Mouse (Mus musculus) liver, embryonic 13.5 days (tissue): ENCODE data around the gene Serpinb13. TPM values are rescaled to one million over a fixed set of nuclear protein-coding genes. Genes with fewer than 3 reads are reported as not detected.
"Not testable (repeated sequence)": the region's sequence is repeated elsewhere in the genome, so short reads cannot be mapped to it uniquely, and the experiment has no call there.

Experiments used
- ATAC-seq: fragments of 200-750 bp; cut with Nextera tagmentation; 2 replicates; pipeline ENCODE4 v1.8.0; 2017; ENCODE audit warnings: low read depth, mild to moderate bottlenecking, moderate number of reproducible peaks, moderate library complexity
- DNase-seq: peaks from one replicate; pipeline ENCODE4 v3.0.0; 2022
- H3K27ac ChIP-seq: fragments of 300-500 bp; sonication (generic); 2 replicates; pipeline ENCODE4 v1.5.1; 2015; ENCODE audit warnings: moderate library complexity, mild to moderate bottlenecking, inconsistent platforms
- H3K27me3 ChIP-seq: fragments of 300-500 bp; sonication (generic); 2 replicates; pipeline ENCODE4 v1.6.1; 2015; ENCODE audit warnings: mild to moderate bottlenecking, inconsistent platforms
- H3K36me3 ChIP-seq: fragments of 300-500 bp; sonication (generic); 2 replicates; pipeline ENCODE4 v1.6.1; 2015; ENCODE audit warnings: mild to moderate bottlenecking, inconsistent platforms
- H3K4me1 ChIP-seq: fragments of 300-500 bp; sonication (generic); replicated peaks from 2 replicates; pipeline ENCODE4 v1.6.1; 2015; ENCODE audit warnings: inconsistent platforms
- H3K4me2 ChIP-seq: fragments of 300-500 bp; sonication (generic); 2 replicates; pipeline ENCODE4 v1.6.1; 2015; ENCODE audit warnings: inconsistent platforms, mild to moderate bottlenecking, moderate library complexity
- H3K4me3 ChIP-seq: fragments of 300-500 bp; sonication (generic); replicated peaks from 2 replicates; pipeline ENCODE4 v1.5.1; 2015; ENCODE audit warnings: mild to moderate bottlenecking, inconsistent platforms
- H3K9ac ChIP-seq: fragments of 300-500 bp; sonication (generic); 2 replicates; pipeline ENCODE4 v1.6.1; 2015; ENCODE audit warnings: mild to moderate bottlenecking, inconsistent platforms
- H3K9me3 ChIP-seq: fragments of 300-500 bp; sonication (generic); replicated peaks from 2 replicates; pipeline ENCODE4 v1.6.1; 2016; ENCODE audit warnings: inconsistent platforms
- WGBS: fragments of 180-500 bp; shearing (Covaris S2); methylation state at CpG from one replicate; pipeline ENCODE4 v1.1.7; 2015; ENCODE audit not compliant: insufficient replicate concordance; 5-methylcytosine and 5-hydroxymethylcytosine counted together
- polyA plus RNA-seq: library from polyadenylated mRNA; unstranded; fragments of >200 nt; fragmentation: Nextera tagmentation; extraction: Ambion mirVana; gene quantifications from 2 replicates; pipeline ENCODE4 v1.2.1, GENCODE M21; 2015

Gene Serpinb13
- polyA plus RNA-seq, 1 experiment from 2014 or later: not detected

- H3K4me2 ChIP-seq: no peak overlapping the region
- no peaks in the 10 kb centered on the region for H3K4me1 ChIP-seq
- no peak overlapping the region for H3K9ac ChIP-seq
- H3K27ac ChIP-seq: no peak overlapping the region
- WGBS: 34% methylated on average over 2 of the region's 2 CpGs
- H3K36me3 ChIP-seq: no peaks in the 10 kb centered on the region
- DNase-seq (no peak), ATAC-seq (no peak)
- no peaks in the 10 kb centered on the region for H3K9me3 ChIP-seq
- no peak overlapping the region for H3K4me3 ChIP-seq
- H3K27me3 ChIP-seq: no peaks in the 10 kb centered on the region
Measured at GRCm38 (mm10) chr1:107014530-107014929, 33.7 kb downstream of the Serpinb13 start.

GRCm38 (mm10) chr1:107015210-107015609, 34.4 kb downstream of the Serpinb13 start:
- Histone ChIP-seq H3K9me3 (no peaks in the 10 kb centered on the region), H3K27ac (no peak overlapping the region), H3K36me3 (no peaks in the 10 kb centered on the region), H3K9ac (no peak overlapping the region), H3K27me3 (no peaks in the 10 kb centered on the region), H3K4me3 (no peak overlapping the region), H3K4me2 (no peak overlapping the region), H3K4me1 (no peaks in the 10 kb centered on the region)
- no peak for ATAC-seq
- DNase-seq: no peak
- WGBS: 67% methylated on average over 7 of the region's 7 CpGs

- DNase-seq (no peak), ATAC-seq (no peak)
- no peak overlapping the region for H3K4me2 ChIP-seq
- H3K36me3 ChIP-seq: no peaks in the 10 kb centered on the region
- WGBS: 35% methylated on average over 1 of the region's 1 CpGs
- H3K27ac ChIP-seq: no peak overlapping the region
- no peaks in the 10 kb centered on the region for H3K9me3 ChIP-seq
- H3K4me1 ChIP-seq: no peaks in the 10 kb centered on the region
- no peak overlapping the region for H3K4me3 ChIP-seq
- no peaks in the 10 kb centered on the region for H3K27me3 ChIP-seq
- no peak overlapping the region for H3K9ac ChIP-seq
Measured at GRCm38 (mm10) chr1:107025886-107026285, 45.1 kb downstream of the Serpinb13 start.

GRCm38 (mm10) chr1:107034236-107034635, 53.5 kb downstream of the Serpinb13 start:
- not testable (repeated sequence) for H3K9me3 ChIP-seq, H3K4me1 ChIP-seq, ATAC-seq, H3K27ac ChIP-seq, H3K27me3 ChIP-seq, H3K4me2 ChIP-seq, H3K4me3 ChIP-seq, H3K9ac ChIP-seq, DNase-seq, H3K36me3 ChIP-seq
- WGBS: 67% methylated on average over 3 of the region's 3 CpGs

Other genes with a start within 250 kb of the Serpinb13 start
- 4.5 and 4.9 TPM in 2 replicates for gene Kdsr, start 221.3 kb upstream of the Serpinb13 start, polyA plus RNA-seq
- 23.6 and 29.6 TPM in 2 replicates for gene Vps4b, start 184.3 kb upstream of the Serpinb13 start, polyA plus RNA-seq
- 0.15 TPM in 1 of 2 replicates, not detected in the other for gene Serpinb5, start 119.8 kb upstream of the Serpinb13 start, polyA plus RNA-seq
- not detected in 2 replicates for gene Serpinb12, start 46.5 kb upstream of the Serpinb13 start, polyA plus RNA-seq
- not detected in 2 replicates for gene Serpinb3a, start 71.3 kb downstream of the Serpinb13 start, polyA plus RNA-seq
- gene Serpinb3d, start 102.5 kb downstream of the Serpinb13 start, polyA plus RNA-seq: not detected in 2 replicates